Mouse (Mus musculus): Measurements from ENCODE around the gene Kremen2. TPM values are rescaled to one million over a fixed set of nuclear protein-coding genes. Genes with fewer than 3 reads are reported as not detected.

The Kremen2 gene
- polyA plus RNA-seq (2012; ENCODE audit: low replicate concordance): 0.21 and 0.26 TPM in 2 replicates

GRCm38 (mm10) chr17:23745301-23746251, at the start of gene Kremen2:
Kremen2 (minus strand) TSS chr17:23745833.

GRCm38 (mm10) chr17:23790269-23791078, 44.8 kb upstream of the Kremen2 start, which contains the start of gene Srrm2:
Srrm2 (plus strand) TSS chr17:23790532.

GRCm38 (mm10) chr17:23785561-23786471, 40.2 kb upstream of the Kremen2 start, which contains the start of gene Flywch2:
Flywch2 (minus strand) TSS chr17:23786081.

GRCm38 (mm10) chr17:23771284-23772218, 25.9 kb upstream of the Kremen2 start, which contains the start of gene Flywch1:
Flywch1 (minus strand) TSS chr17:23771602.

GRCm38 (mm10) chr17:23740598-23741021, 5.0 kb downstream of the Kremen2 start, which contains the start of gene Paqr4:
Paqr4 (minus strand) TSS chr17:23740867.

GRCm38 (mm10) chr17:23725999-23726757, 19.5 kb downstream of the Kremen2 start, which contains the start of gene Pkmyt1:
Pkmyt1 (plus strand) TSS chr17:23726336.

GRCm38 (mm10) chr17:23722376-23723125, 23.1 kb downstream of the Kremen2 start, which contains the start of gene 1520401A03Rik:
1520401A03Rik (minus strand) TSS chr17:23722783.

Other genes starting within 250 kb of the Kremen2 start
- 9.6 and 13.1 TPM in 2 replicates for gene Zfp213, start 181.6 kb downstream of the Kremen2 start, polyA plus RNA-seq (2012; ENCODE audit: low replicate concordance)
- gene Zfp13, start 146.3 kb downstream of the Kremen2 start, polyA plus RNA-seq (2012; ENCODE audit: low replicate concordance): 0.40 and 0.80 TPM in 2 replicates
- not detected in 2 replicates for gene Zscan10, start 145.0 kb downstream of the Kremen2 start, polyA plus RNA-seq (2012; ENCODE audit: low replicate concordance)
- gene Mmp25, start 100.6 kb downstream of the Kremen2 start, polyA plus RNA-seq (2012; ENCODE audit: low replicate concordance): 2.3 and 2.6 TPM in 2 replicates
- 0.36 TPM in 1 of 2 replicates, not detected in the other for gene Bicdl2, start 85.3 kb downstream of the Kremen2 start, polyA plus RNA-seq (2012; ENCODE audit: low replicate concordance)
- 127 and 166 TPM in 2 replicates for gene Hcfc1r1, start 72.2 kb downstream of the Kremen2 start, polyA plus RNA-seq (2012; ENCODE audit: low replicate concordance)
- 71.1 and 149 TPM in 2 replicates for gene Thoc6, start 72.0 kb downstream of the Kremen2 start, polyA plus RNA-seq (2012; ENCODE audit: low replicate concordance)
- 12.6 and 14.4 TPM in 2 replicates for gene Tnfrsf12a, start 68.4 kb downstream of the Kremen2 start, polyA plus RNA-seq (2012; ENCODE audit: low replicate concordance)
- gene Cldn6, start 66.6 kb downstream of the Kremen2 start, polyA plus RNA-seq (2012; ENCODE audit: low replicate concordance): not detected in 2 replicates
- not detected in 2 replicates for gene Cldn9, start 61.8 kb downstream of the Kremen2 start, polyA plus RNA-seq (2012; ENCODE audit: low replicate concordance)
- gene 1520401A03Rik, start 23.1 kb downstream of the Kremen2 start, polyA plus RNA-seq (2012; ENCODE audit: low replicate concordance): not detected in 2 replicates
- 246 and 386 TPM in 2 replicates for gene Pkmyt1, start 19.5 kb downstream of the Kremen2 start, polyA plus RNA-seq (2012; ENCODE audit: low replicate concordance)
- gene Paqr4, start 5.0 kb downstream of the Kremen2 start, polyA plus RNA-seq (2012; ENCODE audit: low replicate concordance): 2.9 and 33.2 TPM in 2 replicates
- 22.5 and 23.8 TPM in 2 replicates for gene Flywch1, start 25.8 kb upstream of the Kremen2 start, polyA plus RNA-seq (2012; ENCODE audit: low replicate concordance)
- 1.0 and 4.2 TPM in 2 replicates for gene Flywch2, start 40.2 kb upstream of the Kremen2 start, polyA plus RNA-seq (2012; ENCODE audit: low replicate concordance)
- gene Srrm2, start 44.7 kb upstream of the Kremen2 start, polyA plus RNA-seq (2012; ENCODE audit: low replicate concordance): 176 and 518 TPM in 2 replicates
- gene Elob, start 83.3 kb upstream of the Kremen2 start, polyA plus RNA-seq (2012; ENCODE audit: low replicate concordance): 44.9 and 471 TPM in 2 replicates
- gene Prss33, start 90.2 kb upstream of the Kremen2 start, polyA plus RNA-seq (2012; ENCODE audit: low replicate concordance): 0.80 TPM in 1 of 2 replicates, not detected in the other
- gene Prss32, start 98.0 kb upstream of the Kremen2 start, polyA plus RNA-seq (2012; ENCODE audit: low replicate concordance): not detected in 2 replicates
- 1.9 and 2.1 TPM in 2 replicates for gene Prss41, start 98.3 kb upstream of the Kremen2 start, polyA plus RNA-seq (2012; ENCODE audit: low replicate concordance)
- gene Prss21, start 122.2 kb upstream of the Kremen2 start, polyA plus RNA-seq (2012; ENCODE audit: low replicate concordance): 0.11 TPM in 1 of 2 replicates, not detected in the other
- not detected in 2 replicates for gene Dcpp1, start 135.0 kb upstream of the Kremen2 start, polyA plus RNA-seq (2012; ENCODE audit: low replicate concordance)
- gene Dcpp2, start 135.0 kb upstream of the Kremen2 start, polyA plus RNA-seq (2012; ENCODE audit: low replicate concordance): not detected in 2 replicates
- not detected in 2 replicates for gene Dcpp3, start 171.6 kb upstream of the Kremen2 start, polyA plus RNA-seq (2012; ENCODE audit: low replicate concordance)
- not detected in 2 replicates for gene Sbp, start 195.8 kb upstream of the Kremen2 start, polyA plus RNA-seq (2012; ENCODE audit: low replicate concordance)
- gene Sbpl, start 209.4 kb upstream of the Kremen2 start, polyA plus RNA-seq (2012; ENCODE audit: low replicate concordance): not detected in 2 replicates
- gene Prss30, start 234.7 kb upstream of the Kremen2 start, polyA plus RNA-seq (2012; ENCODE audit: low replicate concordance): 0.43 TPM in 1 of 2 replicates, not detected in the other

Data from leukemia stem cell, adult 10-12 weeks (primary cell).